Mouse (Mus musculus) C2C12 (cell line): ENCODE results near the gene Ttll13. TPM values are rescaled to one million over a fixed set of nuclear protein-coding genes. Genes with fewer than 3 reads are reported as not detected.

Source experiments
- H3K27me3 ChIP-seq: one replicate; pipeline ENCODE4 v1.6.1; 2011; ENCODE audit not compliant: control insufficient read depth, insufficient read depth, insufficient read length
- H3K36me3 ChIP-seq: one replicate; pipeline ENCODE4 v1.6.1; 2011; ENCODE audit not compliant: control insufficient read depth, insufficient read depth
- H3K4me3 ChIP-seq: one replicate; pipeline ENCODE4 v1.5.1; 2011; ENCODE audit warnings: mild to moderate bottlenecking, control low read depth; ENCODE audit not compliant: poor library complexity, insufficient read depth, severe bottlenecking
- H3K79me2 ChIP-seq: one replicate; pipeline ENCODE4 v1.6.1; 2011; ENCODE audit not compliant: control insufficient read depth, insufficient read depth
- H3K79me3 ChIP-seq: one replicate; pipeline ENCODE4 v1.6.1; 2011; ENCODE audit warnings: low read depth, control low read depth
- H3ac ChIP-seq: one replicate; pipeline ENCODE3; 2011; ENCODE audit warnings: low read depth; ENCODE audit not compliant: control insufficient read depth, insufficient read length
- CEBPB ChIP-seq: IDR thresholded peaks from one replicate; pipeline ENCODE4 v1.6.1; 2011; ENCODE audit warnings: low read depth, mild to moderate bottlenecking, control low read depth, moderate library complexity
- CTCF ChIP-seq: IDR thresholded peaks from one replicate; pipeline ENCODE4 v1.5.1; 2011; ENCODE audit not compliant: control insufficient read depth, insufficient read depth, insufficient read length
- FOSL1 ChIP-seq: IDR thresholded peaks from one replicate; pipeline ENCODE4 v1.8.0; 2011; ENCODE audit warnings: mild to moderate bottlenecking, low read length; ENCODE audit not compliant: poor library complexity, insufficient read depth, severe bottlenecking
- MAX ChIP-seq: IDR thresholded peaks from one replicate; pipeline ENCODE4 v1.6.1; 2011; ENCODE audit warnings: mild to moderate bottlenecking, control low read depth
- MYOD1 ChIP-seq: IDR thresholded peaks from one replicate; pipeline ENCODE4 v1.6.1; 2011; ENCODE audit warnings: low read depth; ENCODE audit not compliant: control insufficient read depth, insufficient read length
- MYOG ChIP-seq: IDR thresholded peaks from one replicate; pipeline ENCODE4 v1.6.1; 2011; ENCODE audit not compliant: control insufficient read depth, insufficient read length; ENCODE audit errors: extremely low read depth
- USF1 ChIP-seq: IDR thresholded peaks from one replicate; pipeline ENCODE4 v1.6.1; 2011; ENCODE audit warnings: low read depth, mild to moderate bottlenecking, control low read depth, moderate library complexity
- polyA plus RNA-seq: library from polyadenylated mRNA; unstranded; fragments of >200 nt; fragmentation: generic; extraction: Trizol; gene quantifications from one replicate; pipeline ENCODE4 v1.2.1, GENCODE M21; 2012; ENCODE audit warnings: missing spikeins

The Ttll13 gene
- polyA plus RNA-seq, 1 experiment: not detected

DNA sequence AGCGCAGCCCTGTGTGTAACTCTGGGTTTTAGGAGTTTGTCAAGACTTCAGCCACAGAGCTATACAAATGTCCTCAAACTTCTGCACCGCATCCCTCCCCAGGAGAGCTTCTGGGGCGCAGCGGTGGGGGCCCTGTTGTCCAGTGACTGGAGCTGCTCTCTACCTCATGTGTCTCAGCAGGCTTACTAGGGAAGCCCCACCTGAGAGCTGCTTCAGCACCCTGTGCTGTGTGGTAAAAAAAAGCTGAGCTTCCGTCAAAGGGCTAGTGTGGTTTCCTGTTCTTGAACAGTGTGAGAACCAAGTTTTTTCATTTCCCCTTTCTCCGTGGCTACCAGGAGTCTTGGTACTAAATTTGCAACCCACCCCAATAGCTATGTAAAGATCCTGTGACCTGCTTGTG, 36.5 kb upstream of the Ttll13 start:
- H3ac ChIP-seq: no peak overlapping the region
- peaks cover 72% of the 10 kb centered on the region for H3K79me3 ChIP-seq
- no peak overlapping the region for H3K4me3 ChIP-seq
- H3K79me2 ChIP-seq: peaks cover 83% of the 10 kb centered on the region
- TF ChIP-seq CTCF (no peak), USF1 (no peak)
- H3K27me3 ChIP-seq: no peaks in the 10 kb centered on the region
- peaks cover 16% of the 10 kb centered on the region for H3K36me3 ChIP-seq

DNA sequence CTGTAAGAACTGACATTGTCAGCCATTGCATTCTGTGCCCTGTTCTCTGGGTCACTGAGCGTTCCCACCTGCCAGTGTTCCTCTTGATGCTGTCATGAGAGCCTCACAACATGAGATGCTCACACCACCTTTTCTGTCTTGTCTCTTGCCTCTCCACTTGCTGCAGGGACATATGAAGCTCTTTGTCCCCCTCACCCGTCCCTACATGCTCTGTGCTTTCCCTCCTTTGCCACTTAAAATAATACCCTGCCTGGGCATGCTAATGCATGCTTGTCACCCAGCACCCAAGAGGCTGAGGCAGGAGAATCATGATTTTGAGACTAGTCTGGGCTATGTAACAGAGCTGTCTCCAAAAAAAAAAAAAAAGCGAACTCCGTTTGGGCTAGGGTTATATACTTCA, 35.2 kb upstream of the Ttll13 start:
- TF ChIP-seq FOSL1 (no peak), CTCF (no peak), MYOD1 (no peak), MYOG (no peak), CEBPB (no peak)
- Histone ChIP-seq H3K27me3 (no peaks in the 10 kb centered on the region), H3K36me3 (peaks cover 16% of the 10 kb centered on the region), H3K79me2 (peaks cover 75% of the 10 kb centered on the region), H3K79me3 (peaks cover 60% of the 10 kb centered on the region), H3K4me3 (no peak overlapping the region), H3ac (no peak overlapping the region)

DNA sequence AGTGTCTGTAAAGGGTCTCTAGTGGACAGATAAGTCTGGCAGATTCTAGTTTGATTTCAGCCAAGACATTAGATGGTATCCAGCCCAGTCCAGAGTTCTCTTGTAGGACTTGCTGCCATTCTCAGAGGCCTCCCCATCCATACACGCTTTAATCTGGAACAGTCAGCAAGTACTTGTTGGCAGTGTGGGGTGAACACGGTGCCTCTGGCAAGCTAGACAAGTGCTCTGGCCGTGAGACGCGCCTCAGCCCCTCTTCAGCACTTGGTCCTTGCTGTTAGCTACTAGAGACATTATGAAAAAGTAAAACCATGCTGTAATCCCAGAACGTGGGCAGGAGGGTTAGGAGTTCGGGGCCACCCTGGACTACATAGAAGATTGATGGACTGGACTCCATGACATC, 32.6 kb upstream of the Ttll13 start:
- no peaks in the 10 kb centered on the region for H3K27me3 ChIP-seq
- peaks cover 37% of the 10 kb centered on the region for H3K79me3 ChIP-seq
- no peak overlapping the region for H3ac ChIP-seq
- peaks cover 35% of the 10 kb centered on the region for H3K36me3 ChIP-seq
- peaks cover 49% of the 10 kb centered on the region for H3K79me2 ChIP-seq
- TF ChIP-seq FOSL1: no peak
- no peak overlapping the region for H3K4me3 ChIP-seq

DNA sequence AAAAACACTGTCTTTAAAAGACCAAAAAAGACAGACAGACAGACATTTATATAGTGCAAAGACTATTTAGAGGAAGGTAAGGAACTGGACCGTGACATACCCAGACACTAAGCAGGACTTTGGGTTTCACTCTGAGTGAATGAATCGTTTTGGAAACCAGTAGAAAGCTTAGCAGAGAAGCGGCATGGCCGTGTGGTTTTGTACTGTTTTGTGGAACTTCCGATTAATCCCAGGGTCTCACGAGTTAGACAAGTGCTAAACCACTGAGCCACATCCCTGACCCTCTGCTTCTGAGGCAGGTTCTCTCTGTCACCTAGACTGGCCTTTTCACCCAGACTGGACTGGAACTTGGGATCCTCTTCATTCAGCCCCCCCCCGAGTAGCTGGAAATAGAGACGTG, 31.7 kb upstream of the Ttll13 start:
- TF ChIP-seq MAX: no peak
- no peak for TF ChIP-seq CTCF
- no peak for TF ChIP-seq CEBPB
- no peak for TF ChIP-seq MYOD1
- TF ChIP-seq USF1: no peak
- TF ChIP-seq MYOG: no peak
- no peak for TF ChIP-seq FOSL1
- Histone ChIP-seq H3ac (no peak overlapping the region), H3K27me3 (no peaks in the 10 kb centered on the region), H3K4me3 (no peak overlapping the region), H3K36me3 (peaks cover 43% of the 10 kb centered on the region), H3K79me2 (peaks cover 41% of the 10 kb centered on the region), H3K79me3 (peaks cover 29% of the 10 kb centered on the region)

DNA sequence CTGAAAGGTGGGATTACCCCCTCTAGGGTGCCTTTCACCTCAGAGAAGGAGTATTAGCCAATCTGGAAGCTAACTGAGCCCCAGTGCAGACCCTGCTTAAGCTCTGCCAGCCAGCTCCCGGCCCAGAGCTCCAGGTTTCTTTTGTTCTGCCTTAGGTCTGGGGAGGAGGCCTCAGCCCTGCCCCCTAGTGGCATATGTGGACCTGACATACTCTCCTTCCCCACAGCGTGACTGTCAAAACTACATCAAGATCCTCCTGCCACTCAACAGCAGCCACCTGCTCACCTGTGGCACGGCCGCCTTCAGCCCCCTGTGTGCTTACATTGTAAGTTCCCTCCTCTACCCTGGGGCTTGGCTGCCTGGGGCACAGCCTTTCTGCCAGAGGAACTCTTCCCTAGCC, 30.8 kb upstream of the Ttll13 start:
- Histone ChIP-seq H3K36me3 (peaks cover 51% of the 10 kb centered on the region), H3ac (peak overlapping the region; percentile 32), H3K79me3 (peaks cover 19% of the 10 kb centered on the region), H3K4me3 (no peak overlapping the region), H3K79me2 (peaks cover 31% of the 10 kb centered on the region), H3K27me3 (no peaks in the 10 kb centered on the region)
- no peak for TF ChIP-seq MYOG
- peak; percentile 75 for TF ChIP-seq CTCF
- TF ChIP-seq MYOD1: no peak

DNA sequence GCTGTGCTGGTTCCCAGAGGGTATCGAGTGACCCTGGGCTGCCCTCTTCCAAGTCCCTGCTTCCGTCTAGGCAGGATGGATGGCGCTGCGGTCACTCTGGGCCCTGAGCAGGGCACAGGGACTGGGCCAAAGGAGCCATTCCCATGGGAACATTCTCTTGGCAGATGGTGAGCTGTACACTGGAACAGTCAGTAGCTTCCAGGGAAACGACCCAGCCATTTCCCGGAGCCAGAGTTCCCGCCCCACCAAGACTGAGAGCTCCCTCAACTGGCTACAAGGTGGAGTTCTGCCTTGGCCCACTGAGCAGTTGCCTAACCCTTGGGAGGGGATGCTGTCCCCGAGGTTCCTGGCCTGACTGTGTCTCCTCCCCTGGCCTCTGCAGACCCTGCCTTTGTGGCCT, 29.6 kb upstream of the Ttll13 start:
- peaks cover 20% of the 10 kb centered on the region for H3K79me2 ChIP-seq
- H3K79me3 ChIP-seq: peaks cover 9% of the 10 kb centered on the region
- H3ac ChIP-seq: no peak overlapping the region
- H3K27me3 ChIP-seq: no peaks in the 10 kb centered on the region
- TF ChIP-seq CTCF (no peak), USF1 (no peak), MAX (no peak), FOSL1 (no peak)
- H3K36me3 ChIP-seq: peaks cover 61% of the 10 kb centered on the region
- H3K4me3 ChIP-seq: no peak overlapping the region

DNA sequence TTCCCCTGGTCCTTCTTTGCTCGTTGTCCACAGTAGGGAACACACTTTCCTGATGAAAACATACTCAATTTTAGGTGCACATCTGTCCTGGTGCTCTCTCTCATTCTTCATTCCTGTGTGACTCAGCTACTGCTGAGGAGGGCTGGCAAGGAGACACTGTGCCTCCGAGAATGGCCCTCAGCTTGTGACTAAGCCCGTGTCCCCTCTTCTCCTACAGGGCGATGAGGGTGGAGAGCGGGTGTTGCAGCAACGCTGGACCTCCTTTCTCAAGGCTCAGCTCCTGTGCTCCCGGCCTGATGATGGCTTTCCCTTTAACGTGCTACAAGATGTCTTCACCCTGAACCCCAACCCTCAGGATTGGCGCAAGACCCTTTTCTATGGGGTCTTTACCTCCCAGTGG, 27.5 kb upstream of the Ttll13 start:
- no peak overlapping the region for H3K4me3 ChIP-seq

More for the DNA sequence above, 27.5 kb upstream of the Ttll13 start:
- H3K36me3 ChIP-seq: peaks cover 73% of the 10 kb centered on the region
- H3ac ChIP-seq: no peak overlapping the region
- H3K27me3 ChIP-seq: no peaks in the 10 kb centered on the region
- H3K79me2 ChIP-seq: peaks cover 6% of the 10 kb centered on the region
- H3K79me3 ChIP-seq: peaks cover 1% of the 10 kb centered on the region
- TF ChIP-seq MAX: no peak
- TF ChIP-seq MYOD1: no peak
- TF ChIP-seq CTCF: no peak
- TF ChIP-seq FOSL1: no peak
- no peak for TF ChIP-seq CEBPB
- TF ChIP-seq USF1: no peak
- TF ChIP-seq MYOG: no peak
